Mouse (Mus musculus): Measurements from ENCODE around the gene Pi4kb. TPM values are rescaled to one million over a fixed set of nuclear protein-coding genes. Genes with fewer than 3 reads are reported as not detected.
"Not testable (repeated sequence)": the region's sequence is repeated elsewhere in the genome, so short reads cannot be mapped to it uniquely, and the experiment has no call there.

The Pi4kb gene
- total RNA-seq, 1 experiment from 2014 or later: 61.8 TPM

DNA sequence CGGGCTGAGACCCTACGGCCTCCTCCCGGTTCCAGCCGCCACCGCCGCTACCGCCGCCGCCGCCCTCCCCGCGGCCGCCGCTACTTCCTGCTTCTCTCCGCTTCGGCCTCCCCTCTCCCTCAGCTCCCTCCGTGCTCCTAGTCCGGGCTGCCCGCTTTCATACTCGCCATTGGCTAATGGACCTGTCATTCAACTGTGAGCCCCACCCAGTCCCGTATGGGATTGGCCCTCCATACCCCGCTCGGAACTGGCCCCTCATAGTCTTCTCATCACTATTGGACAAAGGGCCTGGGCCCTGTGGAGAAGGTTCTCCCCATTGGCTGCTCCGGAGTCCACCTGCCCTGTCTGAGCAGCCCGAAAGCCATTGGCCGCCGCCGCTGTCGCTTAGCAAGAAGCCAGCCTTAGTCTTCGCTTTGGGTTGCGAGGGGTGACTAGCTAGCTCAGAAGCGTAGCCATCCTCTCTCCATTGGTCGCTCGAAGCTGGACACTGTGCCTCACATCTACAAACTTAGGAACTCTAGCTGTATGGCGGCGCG, 40.9 kb downstream of the Pi4kb start, which contains the start of gene Zfp687:
Gene Zfp687, minus strand, starts transcription at position 112 of the 536 bp plus-strand sequence.
- peak; percentile 96 for DNase-seq

DNA sequence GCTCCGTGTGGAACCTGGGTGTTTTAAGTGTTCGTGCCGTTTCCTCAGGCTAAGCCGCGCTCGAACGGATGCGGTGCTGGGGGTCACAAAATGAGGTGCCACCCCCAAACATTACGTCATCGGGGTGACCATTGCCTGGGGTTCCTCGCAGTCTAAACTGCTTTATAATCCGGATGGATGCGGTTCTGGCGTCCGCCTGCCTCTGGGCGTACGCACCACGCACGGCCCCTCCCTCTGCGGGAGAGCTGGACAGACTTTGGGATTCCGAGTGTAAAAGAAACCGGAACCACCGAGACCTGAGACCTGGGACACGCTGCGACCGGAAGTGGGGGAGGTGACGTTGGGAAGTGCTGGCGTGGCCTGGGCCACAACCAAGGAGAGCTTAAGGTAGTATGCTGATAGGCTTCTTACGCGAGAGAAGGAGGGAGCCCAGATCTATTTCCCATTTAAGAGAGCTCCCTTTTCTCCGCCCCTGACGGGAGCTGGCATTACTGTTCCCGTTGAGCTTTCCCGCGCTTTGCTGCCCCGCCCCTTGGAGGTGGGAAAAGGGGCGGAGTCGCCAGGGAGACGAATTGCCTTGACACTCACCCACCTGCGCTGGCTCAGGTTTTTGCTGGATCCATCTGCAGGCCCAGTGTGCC, 41.5 kb downstream of the Pi4kb start:
- DNase-seq: peak; percentile 92

DNA sequence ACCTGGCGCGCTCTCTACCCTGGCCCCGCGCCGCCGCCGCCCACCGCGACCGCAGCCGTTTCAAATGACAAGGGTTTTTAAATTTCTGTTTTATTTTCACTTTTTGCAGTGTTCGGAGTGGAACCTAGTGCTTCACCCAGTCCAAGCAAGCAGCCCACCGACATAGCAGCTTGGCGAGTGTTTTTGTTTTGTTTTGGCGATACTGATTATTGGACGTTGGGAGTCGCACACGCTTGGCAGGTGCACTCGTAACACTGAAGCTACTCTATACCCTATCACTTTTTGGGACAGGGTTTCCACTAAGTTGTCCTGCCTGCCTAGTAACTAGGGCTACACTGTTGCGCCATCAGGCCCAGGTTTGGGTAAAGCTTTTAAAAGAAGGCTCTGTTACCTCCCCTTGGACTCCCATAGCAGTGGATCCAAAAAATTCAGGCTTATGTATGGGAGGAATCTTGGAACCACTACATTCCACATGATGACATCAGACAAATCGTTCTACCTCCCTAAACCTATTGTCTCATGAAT, 42.1 kb downstream of the Pi4kb start:
- no peak for DNase-seq

DNA sequence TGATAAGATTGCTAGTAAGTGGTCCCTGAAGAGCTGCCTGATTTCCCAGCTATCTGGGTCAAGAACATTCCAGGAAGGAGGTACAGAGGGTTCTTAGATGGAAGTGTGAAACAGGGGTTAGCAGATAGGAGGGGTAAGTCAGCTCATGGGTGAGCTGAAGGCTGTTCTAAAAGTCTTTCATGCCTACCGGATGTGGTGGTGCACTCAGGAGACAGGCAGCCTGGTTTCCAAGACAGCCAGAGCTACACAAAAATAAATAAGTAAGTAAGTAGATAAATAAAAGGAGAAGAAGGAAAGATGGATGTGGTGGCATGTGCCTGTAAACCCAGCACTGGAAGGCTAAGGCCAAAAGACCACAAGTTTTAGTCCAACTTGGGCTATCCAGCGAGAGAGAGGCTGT, 44.2 kb downstream of the Pi4kb start:
- DNase-seq: no peak

- not testable (repeated sequence) for DNase-seq
Measured at GRCm38 (mm10) chr3:95020956-95021355, 46.4 kb downstream of the Pi4kb start.

DNA sequence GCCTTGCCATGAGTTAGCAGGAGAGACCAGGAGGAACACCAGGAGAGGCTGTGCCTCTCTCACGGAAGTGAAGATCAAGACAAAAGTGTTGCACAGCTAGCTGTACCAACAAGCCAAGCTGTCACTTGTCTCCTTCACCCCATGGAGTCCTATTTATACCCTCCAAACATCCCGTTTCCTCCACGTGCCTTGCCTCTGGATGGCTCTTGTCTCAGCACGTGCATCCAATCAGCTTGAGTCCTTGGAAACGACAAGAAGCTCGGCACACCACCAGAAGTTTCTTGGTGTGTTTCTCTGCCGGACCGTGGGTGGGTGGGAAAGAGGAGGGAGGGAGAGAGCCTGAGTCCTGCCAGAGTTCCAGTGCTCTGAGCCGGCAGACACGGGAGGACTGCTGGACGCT, 50.0 kb downstream of the Pi4kb start:
- DNase-seq: no peak

DNA sequence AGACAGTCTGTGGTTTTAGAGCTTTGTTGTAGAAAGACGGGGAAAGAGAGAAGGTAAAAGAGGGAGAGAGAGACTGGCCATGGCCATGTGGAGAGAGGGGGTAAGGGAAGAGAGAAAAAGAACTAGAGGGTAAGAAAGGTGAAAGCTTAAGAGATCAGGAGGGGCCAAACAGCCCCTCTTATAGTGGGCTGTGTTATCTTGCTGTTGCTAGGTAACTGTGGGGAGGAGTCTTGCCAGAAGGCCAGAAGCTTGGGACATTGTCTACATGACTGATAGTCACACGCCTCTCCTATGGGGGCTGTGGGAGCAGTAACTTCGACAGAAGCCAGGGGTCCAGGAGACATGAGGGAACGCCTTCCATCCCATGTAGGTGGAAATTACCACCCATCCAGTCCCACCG, 50.7 kb downstream of the Pi4kb start:
- no peak for DNase-seq

DNA sequence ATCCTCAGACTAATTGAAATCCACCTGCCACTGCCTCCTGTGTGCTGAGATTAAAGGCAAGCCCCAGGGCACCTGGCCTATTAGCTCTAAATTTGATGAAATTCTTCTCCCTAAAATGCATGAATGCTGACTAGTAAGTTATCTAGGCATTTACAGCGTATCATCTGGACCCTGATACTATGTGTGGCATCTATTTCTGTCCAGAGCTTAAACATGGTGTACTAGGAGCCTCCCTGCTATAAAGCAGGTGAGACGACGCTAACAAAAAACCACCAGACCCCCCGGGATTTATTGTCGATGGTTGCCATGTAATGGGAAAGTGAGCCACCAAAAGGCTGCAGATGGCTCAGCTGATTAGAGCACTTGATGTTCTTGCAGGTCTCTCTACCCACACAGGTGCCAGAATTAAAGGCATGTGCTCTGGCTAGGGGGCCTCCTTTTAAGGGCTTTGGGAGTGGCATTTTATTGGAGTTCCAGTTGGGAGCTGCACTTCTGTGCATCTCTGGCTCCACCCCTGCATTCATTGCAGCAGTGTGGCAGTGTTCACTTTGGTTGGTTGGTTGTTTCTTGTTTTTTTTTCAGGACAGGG, 52.6 kb downstream of the Pi4kb start:
- no peak for DNase-seq

DNA sequence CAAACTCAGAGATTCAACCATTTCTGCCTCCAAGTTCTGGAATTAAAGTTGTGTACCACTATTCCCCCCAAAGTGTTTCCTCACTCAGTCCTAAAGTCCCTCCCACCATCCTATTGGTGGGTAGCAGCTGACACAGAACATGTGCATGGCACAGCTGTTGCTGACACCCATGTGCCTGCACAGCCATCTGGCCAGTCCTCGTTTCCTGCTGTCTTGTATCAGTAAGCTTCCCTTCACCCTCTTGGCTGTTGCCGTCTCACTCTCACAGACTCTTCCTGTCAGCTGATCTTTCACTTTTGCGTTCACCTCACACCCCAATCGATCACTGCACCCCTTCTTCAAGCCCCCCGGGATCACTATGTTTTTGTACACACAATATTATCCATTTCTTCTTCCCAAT, 53.2 kb downstream of the Pi4kb start:
- no peak for DNase-seq

- DNase-seq: no peak
Measured at GRCm38 (mm10) chr3:95028603-95029002, 54.1 kb downstream of the Pi4kb start.

- DNase-seq: not testable (repeated sequence)
Measured at GRCm38 (mm10) chr3:95029291-95029827, 54.8 kb downstream of the Pi4kb start.

- DNase-seq: no peak
Measured at GRCm38 (mm10) chr3:95029953-95030352, 55.4 kb downstream of the Pi4kb start.

DNA sequence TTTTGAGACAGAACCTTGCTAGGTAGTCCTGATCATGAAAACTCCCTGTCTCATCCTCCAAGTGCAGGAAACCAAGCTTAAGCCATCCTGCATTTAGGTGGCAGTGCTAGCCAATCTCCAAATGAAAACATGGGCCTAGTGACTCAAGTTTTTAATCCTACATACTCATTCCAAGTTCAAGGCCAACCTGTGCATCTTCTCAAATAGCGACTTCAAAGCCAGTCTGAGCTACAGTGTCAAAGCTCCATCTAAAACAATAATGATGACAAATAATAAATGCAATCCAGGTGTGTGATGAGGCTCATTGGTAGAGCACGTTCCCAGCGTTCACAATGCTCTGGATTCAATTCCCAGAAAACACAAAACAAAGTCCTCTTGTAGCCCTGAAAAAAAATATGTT, 67.1 kb downstream of the Pi4kb start:
- DNase-seq: no peak

DNA sequence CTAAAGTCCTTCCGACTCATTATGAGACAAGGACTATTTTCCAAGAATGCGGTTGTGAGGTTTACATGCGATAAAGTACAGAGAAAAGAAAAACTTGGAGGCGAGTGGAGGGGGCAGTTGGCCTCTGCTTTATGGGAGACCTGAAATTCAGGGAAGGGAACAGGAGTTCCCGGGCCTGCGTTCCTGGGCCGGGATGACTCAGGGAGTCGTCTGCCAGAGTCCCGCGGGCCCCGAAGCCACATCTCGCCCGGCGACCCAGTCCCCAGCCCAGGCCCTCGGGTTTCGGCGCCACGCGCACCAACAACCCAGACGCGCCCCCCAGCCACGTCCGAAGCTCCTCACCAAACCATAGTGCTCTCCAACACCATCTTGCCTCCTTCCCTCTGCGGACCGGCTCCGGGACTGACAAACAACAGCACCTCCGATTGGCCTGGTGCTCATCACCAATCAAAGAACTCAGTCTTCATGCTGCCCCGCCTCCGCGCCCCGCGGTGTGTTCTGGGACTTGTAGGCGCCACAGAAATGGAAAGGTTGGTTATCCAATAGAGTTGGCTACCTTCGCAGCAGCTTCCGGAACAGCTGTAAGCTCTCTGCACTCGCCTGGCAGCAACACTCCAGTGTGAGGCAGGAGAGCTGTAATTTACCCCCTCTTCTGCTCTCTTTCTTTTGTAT, 67.8 kb downstream of the Pi4kb start, which contains the start of gene Psmd4:
Gene Psmd4, minus strand, starts transcription at position 449 of the 672 bp plus-strand sequence.
- peak; percentile 96 for DNase-seq

GRCm38 (mm10) chr3:95042838-95043229, 68.3 kb downstream of the Pi4kb start:
- DNase-seq: no peak

DNA sequence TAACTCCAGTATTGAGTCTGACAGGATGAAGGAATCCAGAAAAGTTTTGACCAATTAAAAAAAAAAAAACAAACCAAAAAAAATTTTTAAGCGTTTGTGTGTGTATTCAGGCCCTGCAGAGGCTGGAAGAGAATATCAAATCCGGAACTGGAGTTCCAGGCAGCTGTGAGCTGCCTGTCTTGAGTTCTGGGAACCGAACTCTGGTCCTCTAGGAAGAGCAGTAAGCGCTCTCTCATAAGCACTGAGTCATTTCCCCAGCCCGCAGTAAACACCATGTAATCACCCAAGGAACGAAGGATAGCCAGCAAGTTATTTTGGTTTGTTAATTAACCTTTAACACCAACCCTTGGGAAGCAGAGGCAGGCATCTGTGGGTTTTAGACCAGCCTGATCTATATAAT, 68.7 kb downstream of the Pi4kb start:
- no peak for DNase-seq

DNA sequence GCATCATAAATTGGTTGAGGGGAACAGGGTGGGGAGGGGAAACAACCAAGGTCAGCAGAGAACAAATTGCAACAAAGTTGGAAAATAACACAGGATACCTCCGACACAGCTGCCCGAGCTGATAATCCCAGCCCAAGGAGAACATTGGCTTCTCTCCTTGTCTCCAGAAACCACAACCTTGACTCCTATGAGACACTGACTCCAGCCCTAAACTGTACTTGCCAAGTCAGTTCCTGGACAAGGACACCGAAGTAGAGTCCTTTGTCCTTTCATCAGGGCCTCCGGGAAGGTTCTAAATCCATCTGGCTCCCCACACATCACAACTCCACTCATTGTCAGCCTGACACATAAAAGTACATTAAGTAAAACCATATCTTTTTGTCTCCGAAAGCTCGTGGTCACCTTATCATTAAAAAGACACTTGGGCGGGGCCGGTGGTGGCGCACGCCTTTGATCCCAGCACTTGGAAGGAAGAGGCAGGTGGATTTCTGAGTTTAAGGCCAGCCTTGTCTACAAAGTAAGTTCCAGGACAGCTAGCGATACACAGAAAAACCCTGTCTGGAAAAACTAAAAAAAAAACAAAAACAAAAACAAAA, 72.0 kb downstream of the Pi4kb start:
- no peak for DNase-seq

DNA sequence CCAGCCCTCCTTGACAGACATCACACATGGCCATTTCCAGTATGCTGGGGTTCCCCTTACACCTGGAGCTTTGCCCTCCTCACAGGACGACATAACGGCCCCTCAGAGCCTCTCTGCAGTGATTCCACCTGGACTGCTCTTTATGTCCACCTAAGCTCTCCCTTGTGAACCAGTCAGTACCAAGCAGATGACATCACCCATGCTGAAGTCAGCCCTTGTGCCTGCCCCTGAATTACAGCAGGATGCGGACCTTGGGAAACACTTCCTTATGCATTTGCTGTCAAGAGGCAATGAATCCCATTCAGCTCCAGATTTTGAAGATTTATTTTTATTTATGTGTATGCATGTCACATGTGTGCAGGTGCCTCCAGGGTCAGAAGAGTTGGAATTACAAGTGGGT, 73.4 kb downstream of the Pi4kb start:
- DNase-seq: peak; percentile 53

DNA sequence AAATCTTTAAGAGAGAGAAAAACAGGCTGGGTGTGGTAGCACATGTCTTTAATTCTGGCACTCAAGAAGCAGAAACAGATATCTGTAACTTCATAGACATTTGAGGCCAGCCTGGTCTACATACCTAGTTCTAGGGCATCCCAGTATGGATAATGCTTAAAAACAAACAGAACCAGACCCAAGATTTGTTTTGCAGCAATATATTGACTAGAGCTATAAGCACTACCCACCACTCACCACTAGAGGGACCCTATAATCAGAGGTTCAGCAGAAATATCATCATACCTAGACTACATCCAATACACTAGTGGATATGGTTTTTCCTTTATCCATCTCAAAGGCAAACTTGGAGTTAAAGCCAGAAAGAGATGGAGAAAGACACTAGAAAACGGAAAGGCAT, 78.4 kb downstream of the Pi4kb start:
- DNase-seq: no peak

- no peak for DNase-seq
Measured at GRCm38 (mm10) chr3:95053701-95054100, 79.2 kb downstream of the Pi4kb start.

- DNase-seq: peak; percentile 56
Measured at GRCm38 (mm10) chr3:95054481-95055260, 80.1 kb downstream of the Pi4kb start.

GRCm38 (mm10) chr3:95056275-95056674, 81.7 kb downstream of the Pi4kb start:
- DNase-seq: no peak

Data from adrenal gland, postnatal 25 days (tissue).